Mouse (Mus musculus) G1E (cell line): ENCODE measurements around the gene Inha. TPM values are rescaled to one million over a fixed set of nuclear protein-coding genes. Genes with fewer than 3 reads are reported as not detected.

ENCODE experiments used
- ATAC-seq: 2 replicates; pipeline ENCODE4 v1.8.0; 2016; ENCODE audit warnings: mild to moderate bottlenecking; ENCODE audit not compliant: insufficient number of reproducible peaks, poor library complexity, low FRiP score, severe bottlenecking; ENCODE audit errors: extremely low read depth
- DNase-seq: peaks from one replicate; pipeline ENCODE4 v3.0.0; 2012; ENCODE audit warnings: low spot score
- H3K27me3 ChIP-seq: 2 replicates; pipeline ENCODE4 v1.6.1; 2012; ENCODE audit warnings: mild to moderate bottlenecking, low read length, inconsistent platforms; ENCODE audit not compliant: insufficient read depth
- H3K36me3 ChIP-seq: replicated peaks from 2 replicates; pipeline ENCODE3; 2012; ENCODE audit warnings: mild to moderate bottlenecking, inconsistent platforms
- H3K4me1 ChIP-seq: 2 replicates; pipeline ENCODE4 v1.6.1; 2012; ENCODE audit warnings: low read depth, low read length, inconsistent platforms, mixed read lengths; ENCODE audit not compliant: insufficient read depth
- H3K4me3 ChIP-seq: 2 replicates; pipeline ENCODE4 v1.5.1; 2012; ENCODE audit warnings: low read depth, mild to moderate bottlenecking, inconsistent platforms, low read length, moderate library complexity, mixed read lengths
- H3K9me3 ChIP-seq: replicated peaks from 2 replicates; pipeline ENCODE4 v1.6.1; 2012; ENCODE audit warnings: inconsistent platforms
- CTCF ChIP-seq: IDR thresholded peaks from 2 replicates; pipeline ENCODE4 v1.5.1; 2012; ENCODE audit warnings: low read depth, low read length, inconsistent platforms, mixed read lengths
- GATA1 ChIP-seq: IDR thresholded peaks from 2 replicates; pipeline ENCODE4 v1.6.1; 2012; ENCODE audit warnings: borderline replicate concordance, low read length, inconsistent platforms, mixed read lengths
- GATA2 ChIP-seq: IDR thresholded peaks from 2 replicates; pipeline ENCODE4 v1.6.1; 2012; ENCODE audit warnings: low read depth, low read length, inconsistent platforms, borderline replicate concordance
- POLR2AphosphoS5 ChIP-seq: IDR thresholded peaks from 2 replicates; pipeline ENCODE4 v1.6.1; 2012; ENCODE audit warnings: low read depth, low read length, inconsistent platforms; ENCODE audit not compliant: insufficient replicate concordance
- TAL1 ChIP-seq: conservative IDR thresholded peaks from 2 replicates; pipeline ENCODE4 v1.6.1; 2012; ENCODE audit warnings: low read depth, low read length, inconsistent platforms, mixed read lengths
- polyA plus RNA-seq: library from polyadenylated mRNA; stranded (reverse); fragments of >175 nt; gene quantifications from 2 replicates; pipeline ENCODE4 v1.2.3, GENCODE M21; 2012
- total RNA-seq, 2 experiments: library from RNA; stranded (forward) in 1 of 2; stranded (reverse) in 1 of 2; fragments of 200-1000 nt in 1 of 2; fragments of >200 nt in 1 of 2; fragmentation: Nextera tagmentation in 1 of 2; gene quantifications; 2 replicates each; pipeline ENCODE4 v1.2.3; 2014 to 2017

The Inha gene
- total and polyA plus RNA-seq, 3 experiments: not detected

DNA sequence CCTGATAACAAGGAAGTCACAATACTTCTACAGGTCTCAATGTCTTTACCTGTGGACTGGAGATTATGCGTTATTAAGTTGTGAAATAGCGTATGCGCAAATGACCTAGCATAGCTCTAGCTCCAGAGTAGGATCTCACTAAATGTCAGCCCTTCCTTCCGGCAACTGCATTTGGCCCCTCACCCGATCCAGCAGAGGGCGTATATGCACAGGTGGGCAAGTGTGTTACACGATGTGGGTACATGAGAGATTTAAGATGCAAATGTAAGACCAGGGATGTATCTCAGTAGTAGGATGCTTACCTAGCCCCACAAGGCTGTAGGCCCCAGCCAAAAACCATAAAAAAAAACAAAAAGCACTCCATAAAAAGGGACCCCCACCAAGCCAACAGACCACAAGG lies 7.4 kb upstream of the Inha start:
- TF ChIP-seq POLR2AphosphoS5 (no peak), GATA2 (no peak), CTCF (0 out of 2 replicates have a peak, but pooled peaks have one; percentile 5), GATA1 (no peak), TAL1 (no peak)
- Histone ChIP-seq H3K9me3 (no peaks in the 10 kb centered on the region), H3K4me1 (no peaks in the 10 kb centered on the region; the same call in 1 of the 2 replicates), H3K27me3 (peaks cover 18% of the 10 kb centered on the region; the same call in 1 of the 2 replicates), H3K4me3 (no peak overlapping the region), H3K36me3 (no peaks in the 10 kb centered on the region)
- ATAC-seq (no peak), DNase-seq (no peak)

DNA sequence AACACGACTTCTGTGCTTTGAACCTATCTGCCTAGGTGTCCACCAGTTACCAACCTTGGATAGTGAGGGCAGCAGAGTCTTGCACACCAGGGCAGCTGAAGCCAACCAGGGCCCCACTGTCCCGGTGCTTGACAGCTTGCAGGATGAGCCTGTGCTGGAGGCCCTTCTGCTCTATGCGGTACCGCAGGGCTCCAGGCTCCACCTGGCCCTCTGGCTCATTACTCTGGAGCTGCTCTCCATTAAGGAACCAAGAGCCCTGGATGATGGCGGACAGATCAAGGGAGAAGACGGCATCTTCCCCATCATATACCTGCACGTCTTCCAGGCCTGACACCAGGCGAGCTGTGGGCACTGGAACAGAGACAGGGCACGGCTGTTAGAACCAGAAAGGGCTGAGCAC lies 5.0 kb upstream of the Inha start:
- DNase-seq (no peak), ATAC-seq (no peak)
- no peak overlapping the region for H3K4me3 ChIP-seq
- no peaks in the 10 kb centered on the region for H3K4me1 ChIP-seq
- TF ChIP-seq POLR2AphosphoS5 (no peak), CTCF (no peak), GATA2 (no peak), GATA1 (no peak), TAL1 (no peak)
- H3K9me3 ChIP-seq: peaks cover 10% of the 10 kb centered on the region
- H3K27me3 ChIP-seq: peaks cover 31% of the 10 kb centered on the region; the same call in 1 of the 2 replicates
- H3K36me3 ChIP-seq: no peaks in the 10 kb centered on the region

DNA sequence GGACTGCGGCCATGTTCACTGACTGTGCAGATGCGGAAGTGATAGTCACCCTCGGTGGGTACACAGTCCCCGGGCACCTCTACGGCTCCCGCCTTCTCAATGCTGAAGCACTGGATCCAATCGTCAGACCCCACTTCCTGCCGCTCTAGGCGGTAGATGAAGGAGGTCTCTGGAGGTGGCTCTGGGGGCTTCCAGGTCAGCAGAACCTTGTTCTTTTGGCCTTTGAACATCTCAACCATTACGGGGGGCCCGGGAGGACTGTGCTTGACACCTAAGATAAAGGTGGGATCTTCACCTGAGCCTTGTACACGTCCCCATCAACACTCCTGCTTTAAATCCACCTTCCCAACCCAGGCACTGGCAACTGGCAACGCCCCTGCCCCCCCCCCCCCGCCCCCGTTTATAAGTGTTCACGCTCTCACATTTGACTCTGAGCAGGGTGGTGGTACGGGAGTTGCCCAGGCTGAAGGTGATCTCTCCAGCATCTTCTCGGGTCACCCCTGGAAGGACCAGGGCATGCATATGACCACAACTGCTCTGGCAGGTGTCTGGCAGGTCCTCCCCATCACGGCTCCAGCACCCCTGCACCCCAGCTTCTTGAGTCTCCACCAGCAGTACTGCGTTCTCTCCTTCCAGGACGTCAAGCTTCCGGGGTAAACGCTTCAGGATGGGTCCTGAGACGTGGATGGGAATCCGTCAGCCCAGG lies 3.8 kb upstream of the Inha start:
- Histone ChIP-seq H3K9me3 (peaks cover 10% of the 10 kb centered on the region), H3K4me1 (no peaks in the 10 kb centered on the region), H3K4me3 (no peak overlapping the region), H3K27me3 (peaks cover 31% of the 10 kb centered on the region; the same call in 1 of the 2 replicates), H3K36me3 (no peaks in the 10 kb centered on the region)
- ATAC-seq (no peak), DNase-seq (no peak)
- TF ChIP-seq GATA1: no peak

DNA sequence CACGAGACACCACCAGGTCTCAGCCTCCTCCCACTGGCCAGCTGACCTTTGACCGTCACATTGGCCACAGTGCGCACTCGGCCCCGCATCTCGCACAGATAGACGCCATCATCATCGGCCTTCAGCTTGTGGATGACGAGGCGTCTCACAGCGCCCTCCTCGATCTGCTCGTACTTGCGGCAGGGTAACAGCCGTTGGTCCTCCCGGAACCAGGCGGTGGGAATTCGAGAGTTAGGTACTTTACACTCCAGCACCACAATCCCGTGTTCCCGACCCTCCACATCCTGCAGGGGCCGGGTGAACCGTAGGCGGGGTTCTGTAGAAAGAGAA lies 3.3 kb upstream of the Inha start:
- Histone ChIP-seq H3K9me3 (peaks cover 10% of the 10 kb centered on the region), H3K27me3 (peaks cover 31% of the 10 kb centered on the region; the same call in 1 of the 2 replicates), H3K36me3 (no peaks in the 10 kb centered on the region), H3K4me3 (no peak overlapping the region), H3K4me1 (no peaks in the 10 kb centered on the region)
- DNase-seq: no peak
- TF ChIP-seq GATA1: no peak
- TF ChIP-seq CTCF: no peak
- ATAC-seq: no peak

DNA sequence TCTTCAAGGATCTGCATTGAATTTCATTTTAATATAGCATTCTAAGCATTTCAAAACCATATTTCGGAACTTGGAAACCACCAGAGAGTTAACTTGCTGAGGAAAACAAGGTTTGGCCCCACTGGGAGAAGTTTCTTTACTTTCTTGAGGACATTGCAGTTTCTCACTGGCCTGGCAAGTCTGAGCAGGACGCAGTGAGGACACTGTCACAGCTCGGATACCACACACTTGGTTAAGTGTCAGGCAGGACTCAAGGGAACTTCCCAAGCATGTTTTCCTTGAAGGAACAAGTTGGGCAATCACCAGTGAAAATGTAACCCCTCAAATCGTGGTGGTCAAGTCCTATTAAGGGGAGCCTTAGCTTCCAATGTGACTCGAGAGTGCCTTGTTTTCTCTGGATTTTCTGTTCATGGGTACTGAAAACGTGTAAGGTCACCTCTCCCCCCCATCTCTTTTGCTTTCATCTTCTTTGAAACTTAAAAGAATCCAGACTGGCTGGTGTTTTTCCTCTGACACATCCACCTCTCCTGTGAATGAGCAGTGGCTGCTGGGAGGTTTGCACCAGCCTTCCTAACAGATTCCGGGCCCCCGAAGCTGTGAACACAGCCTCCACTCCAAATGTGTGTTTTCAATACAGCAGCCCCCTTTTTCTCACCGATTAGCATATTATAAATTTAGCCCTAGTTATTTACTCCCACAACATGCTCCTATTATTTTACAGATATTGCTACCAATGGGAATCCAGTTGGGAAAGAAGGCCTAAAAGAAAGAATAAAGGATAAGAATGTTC lies 2.4 kb upstream of the Inha start:
- no peak for TF ChIP-seq GATA1
- no peak for TF ChIP-seq POLR2AphosphoS5
- no peak for TF ChIP-seq CTCF
- no peak for TF ChIP-seq TAL1
- TF ChIP-seq GATA2: no peak
- ATAC-seq (no peak), DNase-seq (no peak)
- Histone ChIP-seq H3K9me3 (peaks cover 10% of the 10 kb centered on the region), H3K4me1 (no peaks in the 10 kb centered on the region), H3K4me3 (no peak overlapping the region), H3K36me3 (no peaks in the 10 kb centered on the region), H3K27me3 (peaks cover 34% of the 10 kb centered on the region; the same call in 1 of the 2 replicates)

DNA sequence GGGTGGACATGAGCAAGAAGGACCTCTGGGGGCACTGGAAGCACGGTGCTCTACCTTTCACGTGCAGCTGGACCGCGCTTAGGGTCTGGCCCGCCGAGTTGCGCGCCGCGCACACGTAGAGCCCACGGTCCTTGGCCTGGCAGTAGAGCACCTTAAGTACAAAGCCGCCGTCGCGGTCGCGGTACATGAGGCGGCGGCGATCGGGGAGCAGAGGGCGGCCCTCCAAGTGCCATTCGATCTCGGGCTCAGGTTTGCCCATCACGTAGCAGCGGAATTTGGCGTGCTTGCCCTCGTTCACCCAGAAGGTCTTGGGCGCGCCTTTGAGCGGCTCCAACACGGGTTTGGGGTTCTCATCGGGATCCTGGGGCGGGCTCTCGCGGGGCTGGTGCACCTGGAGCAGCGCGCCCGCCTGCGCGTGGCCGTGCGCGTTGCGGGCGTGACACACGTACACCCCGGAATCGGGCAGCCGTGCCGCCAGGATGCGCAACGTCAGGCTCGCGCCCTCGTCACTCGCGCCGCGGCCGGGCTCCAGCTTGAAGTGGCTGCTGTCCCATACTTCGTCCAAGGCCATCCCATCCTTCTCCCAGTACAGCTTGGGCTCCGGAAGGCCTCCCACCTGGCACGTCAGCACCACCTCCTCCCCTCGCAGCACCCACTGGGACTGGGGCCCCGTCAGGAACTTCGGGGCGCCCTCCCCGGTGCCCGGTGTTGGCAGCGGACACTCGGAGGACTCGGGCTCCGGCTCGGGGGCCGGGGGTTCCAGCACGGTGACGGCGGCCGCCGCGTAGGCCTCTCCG lies 1.5 kb upstream of the Inha start:
- no peak for TF ChIP-seq TAL1
- TF ChIP-seq POLR2AphosphoS5: no peak
- TF ChIP-seq GATA1: no peak
- no peak for TF ChIP-seq CTCF
- TF ChIP-seq GATA2: no peak
- Histone ChIP-seq H3K9me3 (peaks cover 10% of the 10 kb centered on the region), H3K4me1 (no peaks in the 10 kb centered on the region; the same call in 1 of the 2 replicates), H3K36me3 (no peaks in the 10 kb centered on the region), H3K27me3 (peaks cover 39% of the 10 kb centered on the region; the same call in 1 of the 2 replicates), H3K4me3 (peak overlapping the region; percentile 17; the same call in 1 of the 2 replicates)
- DNase-seq (no peak), ATAC-seq (no peak)
